In genomic region chr1:167393683-167394492, GRCm38 (mm10) we compare ENCODE assay signal across 8 mouse cellular contexts. TPM values are rescaled to one million over a fixed set of nuclear protein-coding genes. Genes with fewer than 3 reads are reported as not detected.
A peak's percentile ranks its signal among the peaks of the same experiment; 100 is the strongest.
DNase-seq lines count a peak whose midpoint lies in the region; ATAC-seq lines count a peak whose summit lies in the region.

TSS of gene Mgst3 (minus strand) at chr1:167393841.

- H3K36me3 ChIP-seq in hindbrain, embryonic 11.5 days (ENCODE audit: control insufficient read depth, insufficient read depth, low read length), result no peaks in the 10 kb centered on the region

- peak within 1 kb of the TSS; percentile 48 for H3K4me3 ChIP-seq in hindbrain, embryonic 11.5 days (ENCODE audit: low read depth, low read length)

- no peak within 1 kb of the TSS; the same call in 1 of the 2 replicates for H3K27ac ChIP-seq in hindbrain, embryonic 11.5 days (ENCODE audit: low read depth, low read length)

- H3K27me3 ChIP-seq in hindbrain, embryonic 11.5 days (ENCODE audit: control insufficient read depth, insufficient read depth, low read length), result peaks cover 4% of the 10 kb centered on the region; the same call in 1 of the 2 replicates

- peak within 1 kb of the TSS; percentile 62 for H3K9ac ChIP-seq in hindbrain, embryonic 11.5 days (ENCODE audit: low read depth, low read length)

- H3K9me3 ChIP-seq in hindbrain, embryonic 11.5 days (ENCODE audit: control insufficient read depth, low read length), result no peaks in the 10 kb centered on the region

- peaks cover 2% of the 10 kb centered on the region; the same call in 1 of the 2 replicates for H3K4me1 ChIP-seq in hindbrain, embryonic 11.5 days (replicated peaks; ENCODE audit: control insufficient read depth, insufficient read depth, low read length)

- DNase-seq in Muller cell, postnatal 12 days (ENCODE audit: inconsistent ontology term), result peak; percentile 92
- DNase-seq in cerebellum, adult 9-11 months, result peak; percentile 95
- DNase-seq in frontal cortex, adult 2 months (ENCODE audit: extremely low spot score in 1 of 2, low spot score in 1 of 2), result peak; percentile 86 to 98
- peak; percentile 96 for DNase-seq in hindbrain, embryonic 11.5 days (ENCODE audit: low spot score)
- DNase-seq in layer of hippocampus, postnatal 10 days (ENCODE audit: low spot score in 2 of 2), result peak; percentile 95 to 96
- peak; percentile 96 for DNase-seq in lung, postnatal 10 days
- DNase-seq in ovary, postnatal 36 days (ENCODE audit: low spot score), result peak; percentile 94
- peak; percentile 96 for DNase-seq in thymus, postnatal 25 days

- peak; percentile 95 for ATAC-seq in hindbrain, embryonic 11.5 days (ENCODE audit: low FRiP score)

- H3K4me2 ChIP-seq in hindbrain, embryonic 11.5 days (replicated peaks; ENCODE audit: low read depth, low read length), result peak within 1 kb of the TSS; percentile 80

- WGBS in hindbrain, embryonic 11.5 days, result under 1% methylated on average over 45 of the region's 45 CpGs

RNA-seq across cellular contexts. Expression of gene Mgst3, which starts in this region (rescaled TPM):
- 261 and 283 TPM in 2 replicates for polyA plus RNA-seq in frontal cortex, adult 2 months (2012; rRNA removed)
- 69.6 and 71.8 TPM in 2 replicates for polyA plus RNA-seq in hindbrain, embryonic 11.5 days (2014; fragmentation: Nextera tagmentation; extraction: Ambion mirVana)
- 100 to 1,000 TPM; 127 to 141 TPM for total RNA-seq in layer of hippocampus, postnatal 10 days (2021)
